Mouse (Mus musculus): ENCODE data around the gene Tti1. TPM values are rescaled to one million over a fixed set of nuclear protein-coding genes. Genes with fewer than 3 reads are reported as not detected.

The Tti1 gene
- polyA plus RNA-seq, 2 experiments: 11.1 to 11.3 TPM

DNA sequence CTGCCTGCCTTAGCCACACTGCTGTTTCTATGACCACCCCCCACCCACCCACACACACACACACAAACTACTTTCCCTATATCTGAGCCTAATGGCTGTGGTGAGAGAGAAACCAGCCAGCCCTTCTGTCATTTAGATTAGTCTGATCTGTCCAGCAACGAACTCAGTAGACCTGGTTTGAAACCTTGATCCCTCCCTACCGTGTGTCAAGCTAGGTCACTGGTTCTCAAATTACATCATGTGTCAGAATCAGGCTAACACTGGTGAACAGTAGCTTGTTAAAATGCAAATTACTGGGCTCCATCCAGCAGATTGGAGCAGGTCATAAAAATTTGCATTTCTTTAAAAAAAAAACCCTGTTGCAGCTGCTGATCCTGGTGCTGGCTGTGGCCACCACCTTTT is 70.5 kb downstream of the Tti1 start:
- Histone ChIP-seq H3K36me3 (replicated peaks; ENCODE audit: control insufficient read depth, insufficient read depth, low read depth) (no peaks in the 10 kb centered on the region), H3K4me2 (ENCODE audit: low read depth) (no peak overlapping the region), H3K9me3 (ENCODE audit: control insufficient read depth, low read length) (no peaks in the 10 kb centered on the region), H3K9ac (replicated peaks) (no peak overlapping the region), H3K4me3 (ENCODE audit: insufficient read depth in 1 of 2, low read depth in 2 of 2, low read length in 2 of 2) (no peak overlapping the region), H3K27ac (no peak overlapping the region), H3K4me1 (replicated peaks; ENCODE audit: control insufficient read depth in 2 of 2, insufficient read depth in 2 of 2, low read length in 1 of 2) (no peaks in the 10 kb centered on the region), H3K27me3 (ENCODE audit: control insufficient read depth, insufficient read depth, low read length) (no peaks in the 10 kb centered on the region)
- DNase-seq (ENCODE audit: low read depth in 3 of 3, low spot score in 3 of 3): no peak
- WGBS (ENCODE audit: insufficient replicate concordance): 17% methylated on average over 2 of the region's 2 CpGs
- ATAC-seq (ENCODE audit: insufficient read depth): no peak
- TF ChIP-seq EP300 (IDR thresholded peaks at IDR 0.05; ENCODE audit: low read depth) (no peak), CTCF (IDR thresholded peaks at IDR 0.05; ENCODE audit: low read depth) (no peak)

DNA sequence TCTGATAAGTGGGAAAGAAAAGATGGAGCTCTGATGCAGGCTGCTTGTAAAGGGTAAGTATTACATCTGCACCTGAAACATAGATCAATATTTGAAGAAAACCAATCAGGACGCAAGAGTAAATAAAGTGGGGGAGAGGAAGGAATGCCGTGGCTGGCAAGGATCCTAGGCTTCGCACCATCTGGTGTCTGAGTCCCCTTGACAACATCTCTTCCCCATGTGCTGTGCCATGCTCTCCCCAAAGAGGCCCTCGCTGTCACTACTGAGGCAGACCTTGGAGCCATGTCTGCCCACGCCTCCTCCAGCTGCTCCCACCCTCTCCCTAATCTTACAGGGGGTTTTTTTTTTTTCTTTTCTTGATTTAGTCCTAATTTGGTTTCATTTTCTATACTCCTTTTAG is 74.3 kb downstream of the Tti1 start:
- no peak for DNase-seq (ENCODE audit: low read depth in 3 of 3, low spot score in 3 of 3)
- no peaks in the 10 kb centered on the region for H3K4me1 ChIP-seq (replicated peaks; ENCODE audit: control insufficient read depth in 2 of 2, insufficient read depth in 2 of 2, low read length in 1 of 2)
- no peak for TF ChIP-seq EP300 (IDR thresholded peaks at IDR 0.05; ENCODE audit: low read depth)
- TF ChIP-seq CTCF (IDR thresholded peaks at IDR 0.05; ENCODE audit: low read depth): no peak

DNA sequence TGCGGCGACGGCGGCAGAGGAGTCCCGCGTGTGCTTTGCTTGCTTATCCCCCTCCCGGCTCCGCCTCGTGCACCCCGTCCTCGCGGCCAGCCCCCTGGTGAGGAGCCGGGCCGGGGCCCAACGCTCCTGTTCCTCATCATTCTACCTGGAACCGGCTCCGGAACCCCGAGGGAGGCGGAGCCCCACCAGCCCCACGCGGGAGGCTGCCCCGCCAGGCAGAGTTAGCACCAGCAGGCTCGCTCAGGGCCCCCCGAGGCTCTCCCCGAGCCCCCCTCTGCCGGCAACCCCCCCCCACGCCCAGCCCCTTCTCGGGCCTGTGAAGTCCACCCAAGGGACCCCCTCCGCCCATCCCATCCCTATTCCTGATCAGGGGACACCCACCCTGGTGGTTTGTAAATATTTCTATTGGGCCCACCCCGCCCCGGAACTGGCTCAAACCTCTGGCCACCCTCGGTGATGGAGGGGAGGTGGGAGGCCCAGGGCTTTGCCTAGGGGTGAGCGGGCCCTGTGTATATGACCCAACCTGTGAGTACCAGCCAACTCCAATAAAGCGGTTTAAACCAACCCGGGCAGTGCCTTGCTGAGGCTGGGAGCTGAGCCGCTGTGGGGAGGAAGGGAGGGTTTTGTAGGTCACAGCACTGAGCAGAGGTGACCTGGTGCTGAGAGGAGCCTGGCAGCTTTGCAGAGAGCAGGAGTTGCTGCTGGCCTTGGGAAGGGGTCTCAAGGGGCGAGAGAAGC is 83.9 kb downstream of the Tti1 start:
- Histone ChIP-seq H3K9me3 (ENCODE audit: control insufficient read depth, low read length) (no peaks in the 10 kb centered on the region), H3K4me3 (ENCODE audit: insufficient read depth in 1 of 2, low read depth in 2 of 2, low read length in 2 of 2) (peak overlapping the region in 1 of 2 experiments; percentile 43; a peak in 3 of 4 replicates), H3K27ac (no peak overlapping the region), H3K27me3 (ENCODE audit: control insufficient read depth, insufficient read depth, low read length) (peaks cover 36% of the 10 kb centered on the region), H3K36me3 (replicated peaks; ENCODE audit: control insufficient read depth, insufficient read depth, low read depth) (no peaks in the 10 kb centered on the region), H3K4me2 (ENCODE audit: low read depth) (peak overlapping the region; percentile 56), H3K4me1 (replicated peaks; ENCODE audit: control insufficient read depth in 2 of 2, insufficient read depth in 2 of 2, low read length in 1 of 2) (no peaks in the 10 kb centered on the region), H3K9ac (replicated peaks) (no peak overlapping the region)
- TF ChIP-seq CTCF (IDR thresholded peaks at IDR 0.05; ENCODE audit: low read depth) (no peak), EP300 (IDR thresholded peaks at IDR 0.05; ENCODE audit: low read depth) (no peak)
- WGBS (ENCODE audit: insufficient replicate concordance): 15% methylated on average over 37 of the region's 37 CpGs
- DNase-seq (ENCODE audit: low read depth in 3 of 3, low spot score in 3 of 3) (no peak), ATAC-seq (ENCODE audit: insufficient read depth) (no peak)

More for the DNA sequence above, 74.3 kb downstream of the Tti1 start:
- Histone ChIP-seq H3K9ac (replicated peaks) (no peak overlapping the region), H3K36me3 (replicated peaks; ENCODE audit: control insufficient read depth, insufficient read depth, low read depth) (no peaks in the 10 kb centered on the region), H3K9me3 (ENCODE audit: control insufficient read depth, low read length) (no peaks in the 10 kb centered on the region), H3K27me3 (ENCODE audit: control insufficient read depth, insufficient read depth, low read length) (no peaks in the 10 kb centered on the region), H3K27ac (no peak overlapping the region), H3K4me3 (ENCODE audit: insufficient read depth in 1 of 2, low read depth in 2 of 2, low read length in 2 of 2) (no peak overlapping the region), H3K4me2 (ENCODE audit: low read depth) (no peak overlapping the region)
- ATAC-seq (ENCODE audit: insufficient read depth): no peak
- 54% methylated on average over 5 of the region's 5 CpGs for WGBS (ENCODE audit: insufficient replicate concordance)

DNA sequence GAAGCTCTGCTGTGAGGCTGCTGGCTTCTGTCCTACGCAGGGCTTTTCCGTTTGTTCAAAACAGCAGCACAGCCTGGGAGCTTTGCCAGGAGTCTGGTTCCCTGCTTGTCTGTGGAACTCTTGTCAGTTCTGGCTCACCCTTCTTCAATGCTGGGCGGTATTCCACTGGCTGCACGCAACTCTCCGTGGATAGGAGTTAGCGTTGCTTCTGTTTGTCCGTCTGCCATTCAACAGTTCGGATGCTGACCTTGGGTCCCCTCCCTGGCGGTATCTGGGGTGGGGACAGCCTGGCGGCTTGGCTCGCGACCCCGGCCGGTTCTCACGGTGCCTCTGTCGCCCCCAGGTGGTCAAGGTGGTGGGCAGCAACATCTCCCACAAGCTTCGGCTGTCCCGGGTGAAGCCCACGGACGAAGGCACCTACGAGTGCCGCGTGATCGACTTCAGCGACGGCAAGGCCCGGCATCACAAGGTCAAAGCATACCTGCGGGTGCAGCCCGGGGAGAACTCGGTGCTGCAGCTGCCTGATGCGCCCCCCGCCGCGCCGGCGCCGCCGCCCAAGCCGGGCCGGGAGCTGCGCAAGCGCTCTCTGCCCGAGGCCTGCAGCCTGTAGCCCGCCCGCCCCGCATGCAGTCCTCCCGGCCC is 84.6 kb downstream of the Tti1 start:
- WGBS (ENCODE audit: insufficient replicate concordance): under 1% methylated on average over 47 of the region's 47 CpGs
- no peaks in the 10 kb centered on the region for H3K9me3 ChIP-seq (ENCODE audit: control insufficient read depth, low read length)
- no peaks in the 10 kb centered on the region for H3K36me3 ChIP-seq (replicated peaks; ENCODE audit: control insufficient read depth, insufficient read depth, low read depth)
- peak; percentile 69 for TF ChIP-seq CTCF (IDR thresholded peaks at IDR 0.05; ENCODE audit: low read depth)
- no peak for TF ChIP-seq EP300 (IDR thresholded peaks at IDR 0.05; ENCODE audit: low read depth)
- no peak overlapping the region for H3K27ac ChIP-seq
- no peaks in the 10 kb centered on the region for H3K4me1 ChIP-seq (replicated peaks; ENCODE audit: control insufficient read depth in 2 of 2, insufficient read depth in 2 of 2, low read length in 1 of 2)
- peak overlapping the region; percentile 56 for H3K4me2 ChIP-seq (ENCODE audit: low read depth)
- peak overlapping the region; percentile 43 to 48 for H3K4me3 ChIP-seq (ENCODE audit: insufficient read depth in 1 of 2, low read depth in 2 of 2, low read length in 2 of 2)
- peaks cover 36% of the 10 kb centered on the region for H3K27me3 ChIP-seq (ENCODE audit: control insufficient read depth, insufficient read depth, low read length)
- ATAC-seq (ENCODE audit: insufficient read depth) (no peak), DNase-seq (ENCODE audit: low read depth in 3 of 3, low spot score in 3 of 3) (no peak)
- no peak overlapping the region for H3K9ac ChIP-seq (replicated peaks)

DNA sequence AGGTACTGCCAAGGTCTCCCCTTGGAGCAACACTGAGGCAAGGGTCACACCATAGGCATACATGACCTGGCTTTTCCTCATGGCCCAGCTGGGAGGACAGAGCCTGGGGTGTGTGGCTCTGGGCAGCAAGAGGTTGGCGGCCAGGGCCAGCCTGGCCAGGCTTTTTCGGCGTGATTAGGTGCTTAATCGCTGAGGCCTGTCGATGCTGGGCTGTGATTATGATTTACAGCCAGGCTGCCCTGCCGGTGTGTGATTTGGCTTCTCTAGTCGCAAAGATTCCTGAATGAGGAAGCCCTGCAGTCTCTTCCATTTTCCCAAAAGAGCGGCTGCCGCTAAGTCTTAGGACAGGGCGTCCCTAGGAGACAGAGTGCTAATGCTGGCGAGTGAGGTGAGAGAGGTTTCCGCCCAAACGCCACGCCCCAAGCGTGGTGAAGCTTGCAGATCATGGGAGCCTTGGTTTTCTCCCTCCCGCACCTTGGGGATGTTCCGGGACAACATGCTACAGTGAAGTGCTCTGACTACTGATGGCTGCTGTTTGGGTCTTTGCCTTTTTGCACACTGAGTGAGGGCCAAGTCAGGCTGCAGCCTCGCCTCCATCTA is 87.5 kb downstream of the Tti1 start:
- Histone ChIP-seq H3K4me2 (ENCODE audit: low read depth) (no peak overlapping the region), H3K9me3 (ENCODE audit: control insufficient read depth, low read length) (no peaks in the 10 kb centered on the region), H3K9ac (replicated peaks) (no peak overlapping the region), H3K4me3 (ENCODE audit: insufficient read depth in 1 of 2, low read depth in 2 of 2, low read length in 2 of 2) (no peak overlapping the region), H3K27me3 (ENCODE audit: control insufficient read depth, insufficient read depth, low read length) (peaks cover 36% of the 10 kb centered on the region), H3K36me3 (replicated peaks; ENCODE audit: control insufficient read depth, insufficient read depth, low read depth) (no peaks in the 10 kb centered on the region), H3K27ac (no peak overlapping the region), H3K4me1 (replicated peaks; ENCODE audit: control insufficient read depth in 2 of 2, insufficient read depth in 2 of 2, low read length in 1 of 2) (peaks cover 0 to 5% of the 10 kb centered on the region in 2 experiments; a peak in 2 of 4 replicates)
- 6% methylated on average over 18 of the region's 18 CpGs for WGBS (ENCODE audit: insufficient replicate concordance)
- DNase-seq (ENCODE audit: low read depth in 3 of 3, low spot score in 3 of 3) (no peak), ATAC-seq (ENCODE audit: insufficient read depth) (no peak)
- TF ChIP-seq CTCF (IDR thresholded peaks at IDR 0.05; ENCODE audit: low read depth): no peak
- no peak for TF ChIP-seq EP300 (IDR thresholded peaks at IDR 0.05; ENCODE audit: low read depth)

Data from liver, embryonic 14.5 days (tissue).